Mouse (Mus musculus): ENCODE data around the gene Ajuba.

DNA sequence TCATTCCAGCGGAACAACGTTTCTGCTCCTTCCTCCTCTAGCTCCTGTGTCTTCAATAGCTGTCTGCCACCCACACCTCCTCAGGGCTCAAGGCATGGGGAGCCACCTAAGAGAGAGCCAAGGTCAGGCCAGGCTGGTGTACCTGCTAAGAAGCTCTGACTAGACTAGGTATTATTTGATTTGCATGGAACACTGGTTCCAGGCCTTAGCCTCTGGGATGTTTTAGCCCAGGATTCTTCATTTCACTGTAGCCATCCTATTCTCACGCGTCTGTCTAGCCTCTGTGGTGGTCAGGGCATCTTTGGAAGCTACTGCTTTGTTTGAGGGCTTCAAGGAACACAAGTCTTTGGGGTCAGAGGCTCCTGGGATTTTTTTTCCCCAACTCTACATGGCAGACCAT, 5.2 kb downstream of the Ajuba start:
- TF ChIP-seq POLR2A (IDR thresholded peaks at IDR 0.05; ENCODE audit: borderline replicate concordance, low read depth, low read length) (no peak), CTCF (IDR thresholded peaks at IDR 0.05; ENCODE audit: low read depth, low read length) (no peak)
